Mouse (Mus musculus): ENCODE data around the gene Aven.

Aven gene

GRCm38 (mm10) chr2:112538783-112539182 lies 46.0 kb downstream of the Aven start:
- intact Hi-C loops (cut with DNase I), result loop anchor here (5.0 kb wide), 2 partner anchors 74 to 229 kb away; no protein-coding TSS in a partner anchor

DNA sequence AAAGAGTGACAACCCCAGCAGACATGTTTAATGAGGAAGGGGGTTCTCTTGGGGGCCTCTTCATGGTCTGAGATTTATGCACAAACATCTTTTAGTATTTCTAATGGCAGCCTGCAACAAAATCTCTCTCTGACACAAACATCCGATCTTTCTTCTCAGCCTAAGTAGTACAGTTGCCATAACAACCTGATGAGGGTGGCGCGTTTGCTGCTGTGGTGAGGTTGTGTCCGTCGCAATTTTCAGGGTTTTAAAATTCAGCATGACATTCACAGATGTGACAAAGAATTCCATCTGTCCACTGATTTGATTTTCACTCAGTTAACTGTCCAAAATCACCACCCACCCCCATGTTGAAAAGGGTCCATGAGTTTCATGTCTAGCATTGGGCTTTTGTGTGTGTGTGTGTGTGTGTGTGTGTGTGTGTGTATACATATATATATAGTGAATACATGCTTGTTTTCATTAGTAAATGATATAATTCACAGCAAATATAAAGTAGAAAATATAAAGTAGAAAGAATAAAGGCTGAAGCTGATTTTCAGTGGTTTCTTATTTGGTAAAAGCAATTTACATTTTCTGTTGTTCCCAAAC lies 49.0 kb downstream of the Aven start:
- intact Hi-C loops (cut with DNase I), result no loop called here

DNA sequence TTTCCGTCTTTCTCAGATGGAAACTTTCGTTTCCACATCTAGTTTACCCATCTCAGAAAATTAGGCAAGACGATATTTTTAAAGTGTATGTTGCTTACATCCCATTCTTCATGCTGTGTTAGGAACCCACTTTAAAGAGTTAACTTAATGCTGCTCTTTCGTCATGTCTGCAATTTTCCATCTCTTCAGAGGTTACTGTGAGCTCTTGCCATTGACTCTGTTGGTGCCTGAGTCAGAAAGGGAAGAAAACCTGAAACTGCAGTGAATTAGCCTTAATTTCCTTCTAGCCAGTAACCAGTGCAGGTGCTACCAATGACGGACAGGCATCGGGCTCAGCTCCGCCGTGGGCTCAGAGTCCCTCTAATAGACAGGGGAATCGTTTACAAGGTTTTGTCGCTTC lies 63.8 kb downstream of the Aven start:
- intact Hi-C loops (cut with DNase I), result no loop called here

- intact Hi-C loops (cut with DNase I), result no loop called here
Measured at GRCm38 (mm10) chr2:112557453-112557852, 64.7 kb downstream of the Aven start.

DNA sequence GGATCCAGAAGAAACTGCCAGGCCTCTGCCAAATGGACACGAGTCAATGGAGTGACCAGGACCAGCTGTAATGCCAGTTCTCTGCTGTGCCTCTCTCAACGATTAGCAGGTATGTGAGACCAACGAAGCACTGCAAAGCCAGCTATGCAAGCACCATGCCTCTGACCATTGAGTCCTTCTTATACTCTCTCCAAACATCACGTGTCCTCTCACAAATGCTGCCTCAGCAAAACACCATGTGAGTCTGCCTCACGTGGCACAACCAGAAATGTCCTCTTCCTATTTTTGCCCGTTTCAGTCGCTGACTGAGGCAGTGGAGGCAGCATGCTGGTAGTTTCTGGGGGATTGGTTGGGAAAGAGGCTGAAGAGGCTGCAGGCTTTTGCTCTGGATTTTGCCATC lies 68.8 kb downstream of the Aven start:
- intact Hi-C loops (cut with DNase I), result no loop called here

GRCm38 (mm10) chr2:112565060-112565459 lies 72.3 kb downstream of the Aven start:
- intact Hi-C loops (cut with DNase I), result no loop called here

- intact Hi-C loops (cut with DNase I), result no loop called here
Measured at GRCm38 (mm10) chr2:112566290-112567085, 73.7 kb downstream of the Aven start.

GRCm38 (mm10) chr2:112567786-112568185 lies 75.0 kb downstream of the Aven start:
- intact Hi-C loops (cut with DNase I), result no loop called here

GRCm38 (mm10) chr2:112590985-112591384 lies 98.2 kb downstream of the Aven start:
- intact Hi-C loops (cut with DNase I), result no loop called here

DNA sequence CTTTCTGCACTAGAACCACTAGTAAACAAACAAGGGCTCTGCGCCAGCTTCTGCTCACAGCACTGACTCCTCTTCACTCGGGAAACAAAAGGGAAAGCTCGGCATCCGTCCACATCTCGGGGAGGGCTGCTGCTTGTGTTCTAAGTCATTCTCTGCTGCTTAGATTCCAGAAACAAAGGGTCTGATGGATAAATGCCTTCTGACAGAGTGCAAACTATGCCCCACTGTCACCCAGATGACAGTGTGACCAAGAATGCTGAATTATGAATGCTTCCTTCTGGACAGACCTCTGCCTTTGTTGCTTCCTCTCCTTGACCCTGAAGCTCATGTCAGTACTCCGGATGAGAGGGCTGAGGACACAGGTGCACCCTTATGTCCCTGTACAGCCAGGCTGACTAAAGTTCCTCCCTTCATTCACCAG lies 98.7 kb downstream of the Aven start:
- intact Hi-C loops (cut with DNase I), result no loop called here

GRCm38 (mm10) chr2:112593322-112593721 lies 100.6 kb downstream of the Aven start:
- intact Hi-C loops (cut with DNase I), result no loop called here

- intact Hi-C loops (cut with DNase I), result no loop called here
Measured at GRCm38 (mm10) chr2:112593781-112594180, 101.0 kb downstream of the Aven start.

DNA sequence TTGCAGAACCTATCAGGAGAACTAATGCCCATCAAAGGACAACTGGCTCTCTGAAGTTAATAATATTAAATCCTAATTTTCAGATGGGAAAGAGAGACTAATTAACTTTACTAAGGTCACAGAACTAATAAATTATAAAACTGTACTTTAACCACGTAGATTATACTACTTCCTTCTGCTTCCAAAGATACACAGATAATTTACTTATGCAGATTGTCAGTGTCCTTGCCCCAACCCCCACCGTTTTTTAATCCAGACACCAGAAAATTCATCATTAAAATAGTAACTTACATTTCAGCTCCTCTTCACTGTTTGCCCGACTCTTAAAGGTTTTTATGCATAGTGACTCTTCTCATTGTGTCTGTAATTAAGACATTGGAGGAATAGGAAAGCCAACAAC lies 103.0 kb downstream of the Aven start:
- intact Hi-C loops (cut with DNase I), result no loop called here

DNA sequence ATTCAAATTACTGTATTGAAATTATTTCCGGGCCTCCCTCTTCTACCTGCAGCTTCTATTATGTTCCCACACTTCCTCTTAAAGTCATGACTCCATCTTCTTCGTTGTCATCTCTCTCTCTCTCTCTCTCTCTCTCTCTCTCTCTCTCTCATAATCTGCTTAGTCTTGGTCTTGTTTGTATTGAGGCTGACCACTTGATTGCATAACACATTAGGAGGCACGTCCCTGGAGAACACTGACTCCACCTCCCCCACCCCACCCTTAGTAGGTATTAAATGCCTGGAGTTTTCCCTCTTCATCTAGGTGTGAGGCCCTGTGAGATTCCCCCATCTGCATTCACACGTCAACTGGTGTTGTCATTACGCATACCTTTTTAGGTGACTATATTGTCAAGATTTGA lies 103.7 kb downstream of the Aven start:
- intact Hi-C loops (cut with DNase I), result no loop called here

DNA sequence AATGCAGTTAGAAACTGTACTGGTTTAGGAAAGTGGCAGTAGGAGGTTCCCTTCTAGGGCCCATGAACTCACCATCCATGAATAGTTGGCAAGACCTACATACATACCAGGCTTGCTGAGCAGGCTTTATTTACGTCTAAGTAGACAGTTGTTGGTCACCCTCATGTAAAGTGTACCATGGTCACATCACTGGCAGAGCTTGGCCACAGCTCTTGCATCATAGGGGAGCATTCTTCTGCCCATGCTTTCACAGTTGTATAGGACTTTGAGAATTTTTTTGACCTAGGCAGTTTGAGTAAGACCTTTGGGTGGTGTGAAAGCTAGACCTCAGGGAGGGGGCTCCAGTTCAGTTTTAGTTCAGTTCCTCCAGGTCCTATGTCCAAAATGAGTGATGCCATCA lies 104.3 kb downstream of the Aven start:
- intact Hi-C loops (cut with DNase I), result no loop called here

GRCm38 (mm10) chr2:112600222-112600621 lies 107.5 kb downstream of the Aven start:
- intact Hi-C loops (cut with DNase I), result no loop called here

DNA sequence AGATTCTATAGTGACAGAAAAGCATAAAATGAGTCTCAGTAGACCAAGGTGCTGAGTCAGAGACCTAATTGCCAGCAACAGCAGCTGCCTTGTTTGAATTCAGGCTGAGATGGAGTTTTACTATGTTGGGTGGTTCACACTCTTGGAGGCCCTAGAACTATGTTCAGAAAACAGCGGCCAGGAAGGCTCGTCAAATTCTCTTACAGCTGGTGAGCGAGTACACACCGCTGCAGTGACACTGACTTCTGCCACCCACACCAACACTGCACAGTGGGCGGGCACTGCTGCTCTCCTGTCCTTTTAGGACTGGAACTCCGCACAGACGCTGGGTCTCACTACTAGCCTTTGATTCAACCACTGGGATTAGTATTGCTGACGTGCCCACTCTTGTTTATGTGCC lies 109.7 kb downstream of the Aven start:
- intact Hi-C loops (cut with DNase I), result no loop called here

- intact Hi-C loops (cut with DNase I), result no loop called here
Measured at GRCm38 (mm10) chr2:112606536-112606935, 113.8 kb downstream of the Aven start.

GRCm38 (mm10) chr2:112612628-112613027 lies 119.9 kb downstream of the Aven start:
- intact Hi-C loops (cut with DNase I), result loop anchor here (5.0 to 10.0 kb wide), 2 partner anchors 75 to 108 kb away; no protein-coding TSS in a partner anchor

- intact Hi-C loops (cut with DNase I), result loop anchor here (5.0 to 10.0 kb wide), 2 partner anchors 77 to 110 kb away; no protein-coding TSS in a partner anchor
Measured at GRCm38 (mm10) chr2:112614375-112614774, 121.6 kb downstream of the Aven start.

- intact Hi-C loops (cut with DNase I), result loop anchor here (10.0 kb wide), 1 partner anchor 112 kb away; no protein-coding TSS in a partner anchor
Measured at GRCm38 (mm10) chr2:112617206-112617605, 124.4 kb downstream of the Aven start.

DNA sequence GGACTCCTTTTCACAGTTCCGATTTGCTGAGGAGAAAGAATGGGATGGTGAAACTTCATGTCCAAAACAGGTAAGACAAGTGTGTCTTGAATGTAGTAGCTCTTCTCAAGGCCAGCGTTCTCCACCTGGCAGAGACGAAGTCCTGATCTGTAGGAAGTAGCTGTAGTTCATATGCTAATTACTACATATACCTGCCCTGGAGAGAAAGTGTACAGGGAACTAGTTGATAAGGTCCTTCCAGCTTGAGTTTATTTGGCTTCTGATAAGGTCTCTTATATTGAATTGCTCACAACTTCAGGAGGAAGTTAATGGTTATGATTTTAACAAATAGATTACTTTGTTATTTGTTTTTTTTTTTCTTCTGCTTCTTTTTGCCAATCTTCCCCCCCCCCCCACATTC lies 132.4 kb downstream of the Aven start:
- intact Hi-C loops (cut with DNase I), result no loop called here

GRCm38 (mm10) chr2:112630669-112631068 lies 137.9 kb downstream of the Aven start:
- intact Hi-C loops (cut with DNase I), result no loop called here

Measured in adrenal gland (tissue).